Mouse (Mus musculus) hindbrain, embryonic 16.5 days (tissue): ENCODE data around the gene Spata18. TPM values are rescaled to one million over a fixed set of nuclear protein-coding genes. Genes with fewer than 3 reads are reported as not detected.

Experiments
- ATAC-seq: fragments of 200-750 bp; cut with Nextera tagmentation; 2 replicates; pipeline ENCODE4 v1.8.0; 2017; ENCODE audit warnings: moderate TSS enrichment, moderate library complexity
- H3K27ac ChIP-seq: fragments of 300-500 bp; sonication (generic); 2 replicates; pipeline ENCODE4 v1.5.1; 2014; ENCODE audit warnings: low read depth, mild to moderate bottlenecking, control low read depth, low read length, moderate library complexity
- H3K27me3 ChIP-seq: fragments of 300-500 bp; sonication (generic); replicated peaks from 2 replicates; pipeline ENCODE4 v1.6.1; 2014; ENCODE audit warnings: low read length; ENCODE audit not compliant: control insufficient read depth, insufficient read depth
- H3K36me3 ChIP-seq: fragments of 300-500 bp; sonication (generic); 2 replicates; pipeline ENCODE4 v1.6.1; 2014; ENCODE audit warnings: mild to moderate bottlenecking, low read length, moderate library complexity, mixed read lengths; ENCODE audit not compliant: control insufficient read depth, insufficient read depth
- H3K4me1 ChIP-seq: fragments of 300-500 bp; sonication (generic); 2 replicates; pipeline ENCODE4 v1.6.1; 2014; ENCODE audit warnings: low read depth, low read length; ENCODE audit not compliant: control insufficient read depth, insufficient read depth
- H3K4me2 ChIP-seq: fragments of 300-500 bp; sonication (generic); 2 replicates; pipeline ENCODE4 v1.6.1; 2014; ENCODE audit warnings: mild to moderate bottlenecking, low read length, control low read depth, moderate library complexity
- H3K4me3 ChIP-seq: fragments of 300-500 bp; sonication (generic); 2 replicates; pipeline ENCODE4 v1.5.1; 2014; ENCODE audit warnings: mild to moderate bottlenecking, low read length, control low read depth, moderate library complexity
- H3K9ac ChIP-seq: fragments of 300-500 bp; sonication (generic); 2 replicates; pipeline ENCODE4 v1.6.1; 2014; ENCODE audit warnings: low read depth, mild to moderate bottlenecking, control low read depth, low read length, moderate library complexity
- H3K9me3 ChIP-seq: fragments of 300-500 bp; sonication (generic); 2 replicates; pipeline ENCODE4 v1.6.1; 2014; ENCODE audit warnings: mild to moderate bottlenecking, low read length, moderate library complexity; ENCODE audit not compliant: control insufficient read depth
- WGBS: fragments of 180-500 bp; shearing (Covaris S2); extraction: QIAGEN DNeasy Blood & Tissue Kit; methylation state at CpG from one replicate; pipeline ENCODE4 v1.1.7; 2014; 5-methylcytosine and 5-hydroxymethylcytosine counted together
- polyA plus RNA-seq: library from polyadenylated mRNA; unstranded; fragments of >200 nt; fragmentation: Nextera tagmentation; extraction: Ambion mirVana; gene quantifications from 2 replicates; pipeline ENCODE4 v1.2.1, GENCODE M21; 2015

The Spata18 gene
- polyA plus RNA-seq = 0.78 and 1.2 TPM in 2 replicates

DNA sequence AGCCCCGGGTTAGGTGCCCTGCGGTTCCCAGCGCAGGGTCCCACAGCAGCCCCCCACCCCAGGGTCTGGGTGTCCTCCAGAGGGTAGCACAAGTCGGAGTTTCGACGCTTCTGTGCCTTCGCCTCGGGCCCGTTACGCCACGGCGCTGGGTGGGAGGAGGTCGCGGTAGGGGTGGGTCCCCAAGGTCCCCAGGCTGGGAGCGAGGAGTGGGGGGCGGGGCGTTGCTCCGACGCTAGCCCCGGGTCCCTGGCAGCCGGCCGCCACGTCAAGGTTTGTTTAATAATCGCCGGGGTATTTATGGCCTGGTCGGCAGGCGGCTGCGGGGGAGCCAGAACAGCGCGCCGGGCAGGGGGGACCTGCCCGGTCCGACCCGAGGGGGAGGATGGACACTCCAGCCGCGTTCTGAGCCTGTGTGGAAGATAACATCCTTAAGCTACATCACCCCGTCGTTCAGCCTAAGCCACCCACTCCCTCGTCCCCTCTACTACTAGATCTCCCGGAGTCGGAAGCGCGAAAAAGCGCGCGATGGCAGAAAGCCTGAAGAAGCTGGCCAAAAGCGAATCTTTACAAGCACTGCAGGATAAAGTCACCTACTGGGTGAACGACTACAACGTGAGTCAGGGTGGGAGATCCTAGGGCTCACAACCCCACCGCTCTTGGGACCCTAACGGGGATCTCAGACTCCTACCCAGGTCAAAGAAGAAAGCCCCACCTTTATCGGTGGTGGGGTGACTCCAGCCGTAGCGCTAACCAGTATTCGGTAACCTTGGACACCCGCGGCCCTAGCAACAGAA, at the start of gene Spata18:
TSS of gene Spata18 (plus strand) at position 319 of the 794 bp plus-strand sequence.
- under 1% methylated on average over 55 of the region's 57 CpGs for WGBS
- H3K4me1 ChIP-seq = peaks cover 23% of the 10 kb centered on the region
- H3K4me2 ChIP-seq = peak within 1 kb of the TSS; percentile 70
- H3K27me3 ChIP-seq = peaks cover 26% of the 10 kb centered on the region
- no peak for ATAC-seq
- peak within 1 kb of the TSS; percentile 39 for H3K4me3 ChIP-seq
- H3K36me3 ChIP-seq = no peaks in the 10 kb centered on the region
- no peaks in the 10 kb centered on the region for H3K9me3 ChIP-seq
- H3K9ac ChIP-seq = peak within 1 kb of the TSS; percentile 39
- no peak within 1 kb of the TSS for H3K27ac ChIP-seq

DNA sequence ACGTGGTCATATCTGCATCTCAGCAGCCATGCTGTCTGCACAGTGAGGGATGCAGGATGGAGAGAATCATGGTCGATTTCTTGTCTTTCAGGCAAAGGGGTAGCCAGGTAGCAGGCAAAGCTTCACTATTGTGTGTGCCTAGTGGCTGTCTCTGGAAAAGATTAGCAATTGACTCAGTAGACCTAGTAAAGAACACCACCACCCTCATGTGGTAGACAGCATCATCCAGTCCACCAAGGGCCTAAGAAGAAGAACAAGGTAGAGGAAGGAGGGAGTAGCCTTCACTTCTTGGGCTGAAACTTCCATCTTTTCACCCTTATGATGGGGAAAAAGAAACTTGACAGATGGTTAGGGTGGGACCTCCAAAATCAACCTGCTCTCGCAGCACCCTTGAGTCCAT, 48.3 kb upstream of the Spata18 start:
- Histone ChIP-seq H3K4me3 (no peak overlapping the region), H3K9ac (no peak overlapping the region), H3K36me3 (no peaks in the 10 kb centered on the region), H3K27ac (no peak overlapping the region), H3K27me3 (no peaks in the 10 kb centered on the region), H3K4me1 (peaks cover 2% of the 10 kb centered on the region; the same call in 1 of the 2 replicates), H3K4me2 (no peak overlapping the region), H3K9me3 (peaks cover 2% of the 10 kb centered on the region; the same call in 1 of the 2 replicates)
- 80% methylated on average over 3 of the region's 3 CpGs for WGBS
- ATAC-seq = no peak

DNA sequence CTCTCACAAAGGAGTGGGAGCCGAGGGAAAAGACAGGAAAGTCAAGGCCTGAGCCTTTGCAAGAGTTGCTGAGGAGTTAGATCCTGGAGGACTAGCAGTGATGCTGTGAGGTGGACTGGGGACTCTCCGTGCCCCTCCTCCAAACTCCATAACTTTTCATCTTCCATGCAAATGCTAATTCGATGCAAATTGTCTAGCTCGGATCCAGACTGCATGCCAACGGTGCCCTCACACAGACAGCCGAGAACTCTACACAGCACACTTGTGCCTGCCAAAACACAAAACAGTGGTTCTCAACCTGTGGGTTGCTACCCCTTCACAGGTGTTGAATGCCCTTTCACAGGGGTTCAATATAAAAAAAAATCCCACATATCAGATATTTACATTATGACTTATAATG, 46.6 kb upstream of the Spata18 start:
- no peaks in the 10 kb centered on the region; the same call in 1 of the 2 replicates for H3K4me1 ChIP-seq
- ATAC-seq = no peak
- no peaks in the 10 kb centered on the region for H3K27me3 ChIP-seq
- no peak overlapping the region for H3K4me3 ChIP-seq
- peaks cover 2% of the 10 kb centered on the region; the same call in 1 of the 2 replicates for H3K9me3 ChIP-seq
- no peaks in the 10 kb centered on the region for H3K36me3 ChIP-seq
- no peak overlapping the region for H3K4me2 ChIP-seq
- H3K9ac ChIP-seq = no peak overlapping the region
- H3K27ac ChIP-seq = no peak overlapping the region
- WGBS = 67% methylated on average over 6 of the region's 6 CpGs

GRCm38 (mm10) chr5:73604964-73605363, 46.2 kb upstream of the Spata18 start:
- no peak for ATAC-seq
- no peaks in the 10 kb centered on the region for H3K27me3 ChIP-seq
- no peak overlapping the region for H3K27ac ChIP-seq
- peaks cover 2% of the 10 kb centered on the region; the same call in 1 of the 2 replicates for H3K9me3 ChIP-seq
- H3K4me3 ChIP-seq = no peak overlapping the region
- H3K4me2 ChIP-seq = no peak overlapping the region
- no peaks in the 10 kb centered on the region; the same call in 1 of the 2 replicates for H3K4me1 ChIP-seq
- 89% methylated on average over 6 of the region's 6 CpGs for WGBS
- no peaks in the 10 kb centered on the region for H3K36me3 ChIP-seq
- no peak overlapping the region for H3K9ac ChIP-seq

DNA sequence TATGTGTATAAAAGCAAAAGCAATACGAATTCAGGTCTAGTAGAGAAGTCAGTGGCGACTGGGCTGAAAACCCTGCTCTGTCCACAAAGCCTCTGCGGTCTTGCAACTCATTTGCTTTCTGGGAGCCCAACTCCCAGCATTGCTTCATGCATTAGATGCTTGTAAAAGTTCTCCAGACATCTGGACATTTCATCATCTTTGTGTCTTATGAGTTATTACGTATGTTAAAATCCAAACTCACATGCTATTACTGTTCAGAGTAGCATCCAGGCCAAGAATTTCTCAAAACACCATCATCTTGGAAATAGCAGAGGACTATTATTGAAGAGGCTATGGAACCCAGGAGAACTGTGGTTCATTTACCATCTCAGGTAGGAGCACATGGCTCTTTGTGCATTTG, 40.1 kb upstream of the Spata18 start:
- Histone ChIP-seq H3K4me3 (no peak overlapping the region), H3K36me3 (no peaks in the 10 kb centered on the region), H3K9ac (no peak overlapping the region), H3K27me3 (no peaks in the 10 kb centered on the region), H3K9me3 (peaks cover 2% of the 10 kb centered on the region; the same call in 1 of the 2 replicates), H3K27ac (no peak overlapping the region), H3K4me1 (no peaks in the 10 kb centered on the region), H3K4me2 (no peak overlapping the region)
- 96% methylated on average over 4 of the region's 4 CpGs for WGBS
- no peak for ATAC-seq

DNA sequence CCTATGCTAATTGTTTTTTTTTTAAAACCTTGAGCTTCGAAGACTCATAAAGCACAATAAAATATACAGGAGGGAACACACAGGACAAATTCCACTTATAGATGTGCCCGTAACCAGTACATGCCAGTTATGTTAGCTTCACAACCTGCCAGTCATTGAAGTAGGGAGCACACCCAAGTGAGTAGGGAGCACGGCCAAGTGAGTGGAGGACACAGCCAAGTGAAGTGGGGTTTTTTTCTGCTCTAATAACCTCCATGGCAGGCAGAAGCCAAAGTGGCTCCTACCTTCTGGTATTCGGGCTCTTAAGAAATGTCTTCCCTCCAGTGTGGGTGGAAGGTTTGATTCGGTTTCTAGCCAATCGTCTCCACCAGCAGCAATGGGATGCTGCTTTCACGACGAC, 37.9 kb upstream of the Spata18 start:
- 92% methylated on average over 8 of the region's 8 CpGs for WGBS
- no peaks in the 10 kb centered on the region; the same call in 1 of the 2 replicates for H3K9me3 ChIP-seq
- no peaks in the 10 kb centered on the region for H3K27me3 ChIP-seq
- H3K4me2 ChIP-seq = no peak overlapping the region
- H3K4me3 ChIP-seq = no peak overlapping the region
- H3K9ac ChIP-seq = no peak overlapping the region
- H3K27ac ChIP-seq = no peak overlapping the region
- no peaks in the 10 kb centered on the region for H3K4me1 ChIP-seq
- H3K36me3 ChIP-seq = no peaks in the 10 kb centered on the region
- ATAC-seq = no peak

DNA sequence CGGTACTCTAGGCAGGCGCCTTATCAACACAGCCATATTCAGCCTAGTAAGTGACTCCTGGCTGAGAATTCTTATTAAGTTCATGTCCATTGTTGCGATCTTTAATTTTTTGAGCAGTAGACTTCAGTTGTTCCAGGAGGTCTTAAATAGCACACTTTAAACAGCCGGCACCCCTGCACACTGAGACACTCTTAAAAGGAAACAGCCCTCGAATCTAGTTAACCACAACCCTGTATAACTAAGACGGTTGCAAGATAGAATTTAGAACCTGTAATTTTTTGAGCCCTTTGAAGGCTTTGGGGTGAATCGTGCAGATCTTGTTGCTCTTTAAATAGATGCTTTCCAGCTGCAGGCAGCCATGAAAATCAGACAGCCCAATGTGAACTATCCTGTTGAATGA, 36.0 kb upstream of the Spata18 start:
- Histone ChIP-seq H3K9ac (no peak overlapping the region), H3K36me3 (no peaks in the 10 kb centered on the region), H3K27ac (no peak overlapping the region), H3K4me1 (no peaks in the 10 kb centered on the region), H3K9me3 (no peaks in the 10 kb centered on the region), H3K4me3 (no peak overlapping the region), H3K27me3 (no peaks in the 10 kb centered on the region), H3K4me2 (no peak overlapping the region)
- ATAC-seq = no peak
- 80% methylated on average over 7 of the region's 7 CpGs for WGBS

DNA sequence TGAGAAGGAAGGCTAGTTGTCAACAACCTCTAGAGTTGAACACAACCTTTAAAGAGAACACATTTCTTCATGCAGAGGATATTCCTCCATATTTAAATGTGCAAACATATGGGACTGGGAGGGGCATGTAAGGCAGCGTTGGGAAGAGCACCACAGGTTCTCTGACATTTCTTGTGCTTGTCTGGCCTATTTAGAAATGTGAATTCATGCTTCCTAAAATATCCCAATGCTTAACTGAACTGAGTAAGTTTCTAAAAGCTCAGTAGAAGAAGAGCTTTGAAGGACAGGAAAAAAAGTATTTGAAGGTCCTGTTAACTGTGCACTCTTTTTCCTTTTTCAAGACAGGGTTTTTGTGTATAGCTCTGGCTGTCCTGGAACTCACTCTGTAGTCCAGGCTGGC, 32.2 kb upstream of the Spata18 start:
- Histone ChIP-seq H3K4me1 (no peaks in the 10 kb centered on the region), H3K4me3 (no peak overlapping the region), H3K27me3 (no peaks in the 10 kb centered on the region), H3K36me3 (no peaks in the 10 kb centered on the region), H3K27ac (no peak overlapping the region), H3K9me3 (no peaks in the 10 kb centered on the region), H3K4me2 (no peak overlapping the region), H3K9ac (no peak overlapping the region)
- ATAC-seq = no peak
- 72% methylated on average over 1 of the region's 1 CpGs for WGBS

- no peak overlapping the region for H3K9ac ChIP-seq
- no peaks in the 10 kb centered on the region for H3K9me3 ChIP-seq
- no peak overlapping the region for H3K27ac ChIP-seq
- no peaks in the 10 kb centered on the region for H3K36me3 ChIP-seq
- WGBS = 77% methylated on average over 1 of the region's 1 CpGs
- ATAC-seq = no peak
- H3K4me1 ChIP-seq = no peaks in the 10 kb centered on the region
- H3K27me3 ChIP-seq = no peaks in the 10 kb centered on the region
- no peak overlapping the region for H3K4me3 ChIP-seq
- no peak overlapping the region for H3K4me2 ChIP-seq
Observed at GRCm38 (mm10) chr5:73625505-73625904, 25.7 kb upstream of the Spata18 start.
